Mouse (Mus musculus) liver, embryonic 13.5 days (tissue): Measurements from ENCODE around the gene Arel1. TPM values are rescaled to one million over a fixed set of nuclear protein-coding genes. Genes with fewer than 3 reads are reported as not detected.

Experiments used
- ATAC-seq: fragments of 200-750 bp; cut with Nextera tagmentation; 2 replicates; pipeline ENCODE4 v1.8.0; 2017; ENCODE audit warnings: low read depth, mild to moderate bottlenecking, moderate number of reproducible peaks, moderate library complexity
- DNase-seq: peaks from one replicate; pipeline ENCODE4 v3.0.0; 2022
- H3K27ac ChIP-seq: fragments of 300-500 bp; sonication (generic); 2 replicates; pipeline ENCODE4 v1.5.1; 2015; ENCODE audit warnings: moderate library complexity, mild to moderate bottlenecking, inconsistent platforms
- H3K27me3 ChIP-seq: fragments of 300-500 bp; sonication (generic); 2 replicates; pipeline ENCODE4 v1.6.1; 2015; ENCODE audit warnings: mild to moderate bottlenecking, inconsistent platforms
- H3K36me3 ChIP-seq: fragments of 300-500 bp; sonication (generic); 2 replicates; pipeline ENCODE4 v1.6.1; 2015; ENCODE audit warnings: mild to moderate bottlenecking, inconsistent platforms
- H3K4me1 ChIP-seq: fragments of 300-500 bp; sonication (generic); replicated peaks from 2 replicates; pipeline ENCODE4 v1.6.1; 2015; ENCODE audit warnings: inconsistent platforms
- H3K4me2 ChIP-seq: fragments of 300-500 bp; sonication (generic); 2 replicates; pipeline ENCODE4 v1.6.1; 2015; ENCODE audit warnings: inconsistent platforms, mild to moderate bottlenecking, moderate library complexity
- H3K4me3 ChIP-seq: fragments of 300-500 bp; sonication (generic); replicated peaks from 2 replicates; pipeline ENCODE4 v1.5.1; 2015; ENCODE audit warnings: mild to moderate bottlenecking, inconsistent platforms
- H3K9ac ChIP-seq: fragments of 300-500 bp; sonication (generic); 2 replicates; pipeline ENCODE4 v1.6.1; 2015; ENCODE audit warnings: mild to moderate bottlenecking, inconsistent platforms
- H3K9me3 ChIP-seq: fragments of 300-500 bp; sonication (generic); replicated peaks from 2 replicates; pipeline ENCODE4 v1.6.1; 2016; ENCODE audit warnings: inconsistent platforms
- WGBS: fragments of 180-500 bp; shearing (Covaris S2); methylation state at CpG from one replicate; pipeline ENCODE4 v1.1.7; 2015; ENCODE audit not compliant: insufficient replicate concordance; 5-methylcytosine and 5-hydroxymethylcytosine counted together
- polyA plus RNA-seq: library from polyadenylated mRNA; unstranded; fragments of >200 nt; fragmentation: Nextera tagmentation; extraction: Ambion mirVana; gene quantifications from 2 replicates; pipeline ENCODE4 v1.2.1, GENCODE M21; 2015

Gene Arel1
- polyA plus RNA-seq, 1 experiment from 2014 or later: 13.3 TPM

GRCm38 (mm10) chr12:84873434-84873833 is 97.3 kb downstream of the Arel1 start:
- Histone ChIP-seq H3K4me1 (peaks cover 17% of the 10 kb centered on the region), H3K9ac (no peak overlapping the region), H3K27ac (no peak overlapping the region), H3K4me2 (no peak overlapping the region), H3K9me3 (no peaks in the 10 kb centered on the region), H3K27me3 (peaks cover 77% of the 10 kb centered on the region), H3K36me3 (no peaks in the 10 kb centered on the region), H3K4me3 (no peak overlapping the region)
- whole genome bisulfite sequencing: 0% methylated on average over 3 of the region's 3 CpGs
- ATAC-seq (no peak), DNase-seq (no peak)

GRCm38 (mm10) chr12:84872310-84872709 is 98.4 kb downstream of the Arel1 start:
- ATAC-seq (no peak), DNase-seq (no peak)
- no peak overlapping the region for H3K4me2 ChIP-seq
- H3K9me3 ChIP-seq: no peaks in the 10 kb centered on the region
- H3K4me3 ChIP-seq: no peak overlapping the region
- 57% methylated on average over 2 of the region's 2 CpGs for WGBS
- no peak overlapping the region for H3K9ac ChIP-seq
- H3K27me3 ChIP-seq: peaks cover 76% of the 10 kb centered on the region
- H3K4me1 ChIP-seq: peaks cover 17% of the 10 kb centered on the region
- H3K27ac ChIP-seq: no peak overlapping the region
- H3K36me3 ChIP-seq: no peaks in the 10 kb centered on the region

Other genes with a start within 250 kb of the Arel1 start
- gene Npc2, start 197.7 kb downstream of the Arel1 start, polyA plus RNA-seq: 23.5 and 24.5 TPM in 2 replicates
- 105 and 111 TPM in 2 replicates for gene Isca2, start 197.6 kb downstream of the Arel1 start, polyA plus RNA-seq
- 0.10 and 0.15 TPM in 2 replicates for gene Ltbp2, start 94.4 kb downstream of the Arel1 start, polyA plus RNA-seq
- gene Fcf1, start within 50 bp of the Arel1 start, polyA plus RNA-seq: 132 and 134 TPM in 2 replicates
- gene Ylpm1, start 25.4 kb upstream of the Arel1 start, polyA plus RNA-seq: 9.2 TPM in 2 replicates
- 3.0 and 3.1 TPM in 2 replicates for gene Prox2, start 139.9 kb upstream of the Arel1 start, polyA plus RNA-seq
- 80.7 and 93.4 TPM in 2 replicates for gene Dlst, start 139.9 kb upstream of the Arel1 start, polyA plus RNA-seq
- gene Rps6kl1, start 180.4 kb upstream of the Arel1 start, polyA plus RNA-seq: 0.73 and 0.74 TPM in 2 replicates
- gene Pgf, start 206.9 kb upstream of the Arel1 start, polyA plus RNA-seq: 0.50 and 0.60 TPM in 2 replicates
- gene Eif2b2, start 248.6 kb upstream of the Arel1 start, polyA plus RNA-seq: 49.4 and 49.9 TPM in 2 replicates